Mouse (Mus musculus) liver, adult 2 months (tissue): ENCODE measurements around the gene Clic4.

Source experiments
- CTCF ChIP-seq: fragments of 200-500 bp; IDR thresholded peaks from 2 replicates; pipeline ENCODE4 v1.5.1; 2011; ENCODE audit warnings: low read depth, low read length, control low read depth
- POLR2A ChIP-seq: fragments of 200-500 bp; IDR thresholded peaks from 2 replicates; pipeline ENCODE4 v1.6.1; 2011; ENCODE audit warnings: low read length, control low read depth; ENCODE audit not compliant: insufficient read depth; ENCODE audit errors: extremely low read depth

- no peak for TF ChIP-seq CTCF
- TF ChIP-seq POLR2A, result no peak
These were observed 14.1 kb downstream of the Clic4 start for GRCm38 (mm10) chr4:135258521-135258920.
